Mouse (Mus musculus): ENCODE data around the gene Exoc8.

DNA sequence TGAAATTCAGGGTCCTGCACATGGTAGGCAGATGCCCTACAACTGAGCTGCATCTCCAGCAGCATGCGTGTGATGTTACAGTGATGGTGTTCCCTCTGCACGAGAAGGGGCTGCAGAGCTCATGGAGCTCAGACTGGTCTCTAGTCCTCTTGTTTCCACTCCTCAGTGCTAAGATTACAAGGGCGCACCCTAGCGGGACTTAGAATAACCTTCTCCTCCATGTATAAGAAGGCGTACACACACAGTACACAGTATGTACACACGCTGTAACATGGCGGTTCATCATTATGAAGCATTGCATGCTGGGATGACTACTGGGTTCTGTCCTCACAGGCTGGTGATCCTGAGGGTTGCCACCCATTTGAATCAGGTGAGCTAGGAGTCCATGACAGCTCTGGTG lies 25.4 kb downstream of the Exoc8 start:
- TF ChIP-seq CTCF (IDR thresholded peaks at IDR 0.05) (no peak), POLR2A (IDR thresholded peaks at IDR 0.05; ENCODE audit: insufficient read depth, low read depth, low read length) (no peak), EP300 (IDR thresholded peaks at IDR 0.05; ENCODE audit: insufficient read depth, low read depth, low read length) (no peak)
